Mouse (Mus musculus) erythroblast, embryonic 14.5 days (primary cell): ENCODE data around the gene Setx. TPM values are rescaled to one million over a fixed set of nuclear protein-coding genes. Genes with fewer than 3 reads are reported as not detected.

ENCODE experiments used
- H3K27me3 ChIP-seq: 2 replicates; pipeline ENCODE4 v1.6.1; 2012; ENCODE audit warnings: inconsistent platforms; ENCODE audit not compliant: control insufficient read depth
- H3K36me3 ChIP-seq: 2 replicates; pipeline ENCODE4 v1.6.1; 2012; ENCODE audit warnings: mild to moderate bottlenecking, inconsistent platforms; ENCODE audit not compliant: control insufficient read depth
- H3K4me1 ChIP-seq: 2 replicates; pipeline ENCODE4 v1.6.1; 2012; ENCODE audit warnings: inconsistent platforms; ENCODE audit not compliant: control insufficient read depth
- H3K4me3 ChIP-seq: replicated peaks from 2 replicates; pipeline ENCODE3; 2012; ENCODE audit warnings: moderate library complexity, mild to moderate bottlenecking, inconsistent platforms
- H3K9me3 ChIP-seq: 2 replicates; pipeline ENCODE4 v1.6.1; 2012; ENCODE audit warnings: low read length, inconsistent platforms, mixed read lengths; ENCODE audit not compliant: control insufficient read depth
- GATA1 ChIP-seq: IDR thresholded peaks from 2 replicates; pipeline ENCODE4 v1.6.1; 2012; ENCODE audit warnings: low read length, inconsistent platforms, mixed read lengths
- TAL1 ChIP-seq: IDR thresholded peaks from 3 replicates; pipeline ENCODE4 v1.6.1; 2012; ENCODE audit warnings: low read length, inconsistent platforms, mixed read lengths
- polyA plus RNA-seq: library from polyadenylated mRNA; stranded (reverse); fragments of >175 nt; gene quantifications from 2 replicates; pipeline ENCODE4 v1.2.3, GENCODE M21; 2012

The Setx gene
- polyA plus RNA-seq, 1 experiment: 0.10 TPM

- H3K27me3 ChIP-seq: no peaks in the 10 kb centered on the region; the same call in 1 of the 2 replicates
- H3K4me3 ChIP-seq: no peak overlapping the region
- H3K36me3 ChIP-seq: no peaks in the 10 kb centered on the region
- H3K4me1 ChIP-seq: no peaks in the 10 kb centered on the region
- no peak for TF ChIP-seq TAL1
- TF ChIP-seq GATA1: no peak
- no peaks in the 10 kb centered on the region for H3K9me3 ChIP-seq
These were observed 106.3 kb downstream of the Setx start for GRCm38 (mm10) chr2:29230191-29230835.

Other genes with a start within 250 kb of the Setx start
- gene Barhl1, start 207.5 kb upstream of the Setx start, polyA plus RNA-seq: not detected in 2 replicates
- gene Cfap77, start 69.1 kb upstream of the Setx start, polyA plus RNA-seq: not detected in 2 replicates
- 0.28 and 0.34 TPM in 2 replicates for gene Ttf1, start 63.9 kb upstream of the Setx start, polyA plus RNA-seq
- gene Ntng2, start 128.8 kb downstream of the Setx start, polyA plus RNA-seq: 0.03 TPM in 1 of 2 replicates, not detected in the other
- 5.7 and 9.1 TPM in 2 replicates for gene Med27, start 222.6 kb downstream of the Setx start, polyA plus RNA-seq